Mouse (Mus musculus) heart, postnatal 0 days (tissue): ENCODE measurements at regions not wholly inside any gene's neighbourhood (a gene's known extent, or its start where the extent isn't known, plus 50 kb on each side); places are given as distances from the start of the nearest gene placed in this dataset.

ENCODE experiments used
- CTCF ChIP-seq: IDR thresholded peaks from 2 replicates; pipeline ENCODE4 v1.5.1; 2016; ENCODE audit warnings: antibody characterized with exemption, control low read depth, low read depth
- EP300 ChIP-seq: IDR thresholded peaks from 2 replicates; pipeline ENCODE4 v1.6.1; 2016; ENCODE audit warnings: antibody characterized with exemption, low read depth

- no peak for TF ChIP-seq CTCF
- no peak for TF ChIP-seq EP300
Observed at GRCm38 (mm10) chr16:7644363-7644762, 780.6 kb downstream of the Tmem114 start.
